Mouse (Mus musculus): ENCODE data around the gene Thsd1.

- TF ChIP-seq GATA1 (IDR thresholded peaks at IDR 0.05; ENCODE audit: borderline replicate concordance, low read length) (no peak), FLI1 (IDR thresholded peaks at IDR 0.05; ENCODE audit: low read length) (no peak)
Observed at GRCm38 (mm10) chr8:22282999-22283491, 55.9 kb downstream of the Thsd1 start, which contains the start of gene Tpte.

Measured in megakaryocyte, embryonic 14.5 days (primary cell).